Mouse (Mus musculus): ENCODE results near the gene Acsm5.

DNA sequence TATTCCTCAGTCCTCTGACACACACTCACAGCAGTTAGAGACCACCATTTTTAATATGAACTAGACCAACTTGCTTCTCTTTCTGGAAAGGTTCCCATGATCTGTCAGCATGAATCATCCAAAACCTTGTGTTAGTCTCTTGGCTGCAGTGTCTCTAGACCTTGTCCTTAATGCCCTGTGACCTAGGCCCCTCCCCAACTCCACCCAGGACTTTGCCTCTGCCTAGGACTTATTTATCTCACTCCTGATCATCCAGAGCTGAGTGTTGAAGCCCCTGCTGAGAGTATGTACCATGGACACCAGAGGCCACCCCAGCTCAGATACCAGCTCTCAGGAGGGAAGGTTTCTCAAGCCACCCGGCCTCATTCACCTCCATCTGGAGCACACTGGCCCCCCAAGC, 3.1 kb downstream of the Acsm5 start:
- TF ChIP-seq CTCF (IDR thresholded peaks at IDR 0.05; ENCODE audit: control insufficient read depth, insufficient read depth, insufficient replicate concordance, low read depth, low read length) (no peak), POLR2A (IDR thresholded peaks at IDR 0.05; ENCODE audit: control insufficient read depth, low read depth, low read length) (no peak)

Data from testis, adult 2 months (tissue).